Mouse (Mus musculus): ENCODE data around the gene Pgpep1. TPM values are rescaled to one million over a fixed set of nuclear protein-coding genes. Genes with fewer than 3 reads are reported as not detected.

The Pgpep1 gene
- polyA plus RNA-seq, 1 experiment from 2014 or later, result 68.2 TPM

GRCm38 (mm10) chr8:70698310-70699109 is 38.3 kb upstream of the Pgpep1 start, which contains the start of gene Jund:
Gene Jund (plus strand): TSS chr8:70698949.
- peaks cover 64% of the 10 kb centered on the region for H3K4me1 ChIP-seq
- no peaks in the 10 kb centered on the region for H3K9me3 ChIP-seq
- peak within 1 kb of the TSS; percentile 100 for H3K9ac ChIP-seq
- peaks cover 15% of the 10 kb centered on the region; the same call in 1 of the 2 replicates for H3K36me3 ChIP-seq
- WGBS, result under 1% methylated on average over 69 of the region's 69 CpGs
- peak within 1 kb of the TSS; percentile 97 for H3K4me3 ChIP-seq
- ATAC-seq (ENCODE audit: low FRiP score, low read depth), result peak; percentile 91
- peak within 1 kb of the TSS; percentile 75 for H3K4me2 ChIP-seq (replicated peaks)
- H3K27ac ChIP-seq, result peak within 1 kb of the TSS; percentile 98
- H3K27me3 ChIP-seq, result no peaks in the 10 kb centered on the region

DNA sequence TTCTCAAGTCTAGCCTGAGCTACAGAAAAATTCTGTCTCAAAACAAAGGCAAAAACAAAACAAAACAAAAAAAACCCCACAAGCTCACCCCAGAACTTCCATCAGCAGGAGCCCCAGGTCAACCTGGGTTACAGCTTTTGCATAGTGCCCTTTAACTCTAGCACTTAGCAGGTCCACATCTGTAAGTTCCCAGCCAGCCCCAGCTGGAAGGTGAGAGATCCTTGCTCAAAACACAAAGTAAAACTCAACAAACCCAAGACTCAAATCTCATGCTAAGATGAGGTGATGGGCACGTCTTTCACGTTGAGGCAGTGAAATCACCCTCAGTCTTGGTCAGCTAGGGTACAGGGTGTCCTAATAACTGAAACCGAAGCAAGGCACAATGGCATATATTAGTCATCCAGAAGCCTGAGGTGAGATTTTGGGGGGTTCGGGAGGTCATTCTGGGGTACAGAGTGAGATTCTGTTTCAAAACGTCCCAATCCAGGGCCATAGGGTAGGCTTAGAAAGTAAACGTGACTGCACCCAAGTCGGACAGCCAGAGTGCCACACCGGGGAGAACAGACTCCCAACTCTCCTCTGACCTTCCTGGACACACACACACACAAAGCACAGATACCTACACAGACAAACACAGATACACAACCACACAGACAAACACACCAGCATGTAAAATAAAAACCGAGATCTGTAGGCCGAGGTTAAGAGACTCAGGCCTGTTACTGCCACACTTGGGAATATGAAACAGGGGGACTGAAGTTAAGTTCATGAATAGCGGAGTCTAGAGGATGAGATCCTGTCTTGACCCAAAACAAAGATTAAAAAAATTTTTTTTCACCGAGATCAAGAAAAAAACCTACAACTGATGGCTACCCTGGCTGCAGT is 37.4 kb upstream of the Pgpep1 start:
- peaks cover 64% of the 10 kb centered on the region for H3K4me1 ChIP-seq
- ATAC-seq (ENCODE audit: low FRiP score, low read depth), result no peak

DNA sequence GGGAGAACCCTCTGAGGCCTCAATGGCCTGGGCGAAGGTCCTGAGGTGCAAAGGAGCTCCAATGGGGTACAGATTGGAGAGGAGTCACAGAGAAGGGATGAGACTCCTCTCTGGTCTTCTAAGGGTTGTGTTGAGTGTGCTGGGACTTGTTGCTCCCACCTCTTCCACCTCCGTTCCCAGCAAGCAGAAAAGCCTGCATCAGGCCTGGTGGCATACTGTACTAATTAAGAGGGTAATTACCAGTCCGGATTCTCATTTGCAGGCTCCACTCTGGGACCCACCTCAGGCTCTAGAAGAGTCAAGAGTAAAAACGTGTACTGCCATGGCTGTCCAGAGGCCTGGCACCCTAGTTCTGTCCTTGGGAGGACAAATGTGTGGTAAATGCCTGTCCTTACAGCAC is 36.8 kb upstream of the Pgpep1 start:
- peaks cover 64% of the 10 kb centered on the region for H3K4me1 ChIP-seq
- ATAC-seq (ENCODE audit: low FRiP score, low read depth), result no peak
- peak overlapping the region; percentile 26 for H3K4me3 ChIP-seq
- peaks cover 6% of the 10 kb centered on the region; the same call in 1 of the 2 replicates for H3K36me3 ChIP-seq
- H3K9ac ChIP-seq, result peak overlapping the region; percentile 35
- H3K27ac ChIP-seq, result peak overlapping the region; percentile 94
- WGBS, result 11% methylated on average over 4 of the region's 4 CpGs
- no peaks in the 10 kb centered on the region for H3K9me3 ChIP-seq
- H3K27me3 ChIP-seq, result no peaks in the 10 kb centered on the region
- peak overlapping the region; percentile 75 for H3K4me2 ChIP-seq (replicated peaks)

More for the DNA sequence above, 37.4 kb upstream of the Pgpep1 start:
- Histone ChIP-seq H3K9me3 (no peaks in the 10 kb centered on the region), H3K27ac (peak overlapping the region; percentile 94), H3K27me3 (no peaks in the 10 kb centered on the region), H3K4me2 (replicated peaks) (peak overlapping the region; percentile 75), H3K36me3 (peaks cover 6% of the 10 kb centered on the region; the same call in 1 of the 2 replicates), H3K4me3 (peak overlapping the region; percentile 97), H3K9ac (peak overlapping the region; percentile 66; the same call in 1 of the 2 replicates)
- 73% methylated on average over 12 of the region's 12 CpGs for WGBS

GRCm38 (mm10) chr8:70696019-70696885 is 36.1 kb upstream of the Pgpep1 start:
- Histone ChIP-seq H3K4me3 (peak overlapping the region; percentile 26), H3K36me3 (peaks cover 1% of the 10 kb centered on the region; the same call in 1 of the 2 replicates), H3K9ac (peak overlapping the region; percentile 35; the same call in 1 of the 2 replicates), H3K27ac (peak overlapping the region; percentile 94), H3K4me2 (replicated peaks) (peak overlapping the region; percentile 75), H3K27me3 (no peaks in the 10 kb centered on the region), H3K4me1 (peaks cover 63% of the 10 kb centered on the region), H3K9me3 (no peaks in the 10 kb centered on the region)
- WGBS, result 6% methylated on average over 30 of the region's 31 CpGs
- ATAC-seq (ENCODE audit: low FRiP score, low read depth), result no peak; the same call in 1 of the 2 replicates

DNA sequence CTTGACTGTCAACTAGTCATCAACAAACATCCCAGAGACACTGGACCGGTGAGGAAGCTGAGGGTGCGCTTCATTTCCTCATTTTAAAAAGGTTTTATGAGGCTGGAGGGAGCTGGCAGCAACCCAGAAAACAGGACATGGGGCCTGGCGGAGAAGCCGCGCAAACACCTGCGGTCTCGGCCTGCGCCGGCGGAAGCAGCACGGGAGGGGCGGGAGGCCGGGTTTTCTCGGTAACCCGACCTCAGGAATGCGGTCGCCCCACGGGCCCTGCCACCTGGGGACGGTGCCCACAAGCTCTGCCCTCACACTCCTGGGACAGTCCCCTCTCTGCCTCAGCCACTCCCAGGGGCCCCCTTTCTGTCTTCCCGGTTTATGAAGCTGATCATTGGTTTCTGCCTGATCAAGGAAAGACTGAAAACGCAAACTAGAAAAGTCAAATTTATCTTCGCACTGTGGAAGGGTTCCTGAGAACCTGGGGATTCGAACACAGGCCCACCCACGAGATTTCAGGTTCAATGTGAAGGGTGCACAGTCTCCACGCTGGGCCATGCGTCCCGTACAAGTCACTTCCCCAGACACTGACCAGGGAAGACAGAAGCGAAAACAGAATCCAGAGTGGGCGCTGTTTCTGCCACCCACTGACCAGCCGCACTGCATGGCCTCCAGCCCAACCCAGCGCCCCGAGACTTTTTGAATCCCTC is 35.3 kb upstream of the Pgpep1 start:
- Histone ChIP-seq H3K27ac (peak overlapping the region; percentile 94), H3K4me1 (peaks cover 62% of the 10 kb centered on the region), H3K4me2 (replicated peaks) (peak overlapping the region; percentile 75), H3K4me3 (no peak overlapping the region), H3K36me3 (no peaks in the 10 kb centered on the region), H3K9me3 (no peaks in the 10 kb centered on the region), H3K27me3 (no peaks in the 10 kb centered on the region), H3K9ac (peak overlapping the region; percentile 25)
- ATAC-seq (ENCODE audit: low FRiP score, low read depth), result no peak
- 20% methylated on average over 32 of the region's 32 CpGs for WGBS

GRCm38 (mm10) chr8:70693636-70694035 is 33.4 kb upstream of the Pgpep1 start:
- H3K4me1 ChIP-seq, result peaks cover 70% of the 10 kb centered on the region
- WGBS, result 70% methylated on average over 5 of the region's 5 CpGs
- no peaks in the 10 kb centered on the region for H3K9me3 ChIP-seq
- H3K9ac ChIP-seq, result no peak overlapping the region
- H3K27ac ChIP-seq, result no peak overlapping the region
- no peak for ATAC-seq (ENCODE audit: low FRiP score, low read depth)
- no peaks in the 10 kb centered on the region for H3K36me3 ChIP-seq
- no peak overlapping the region for H3K4me3 ChIP-seq
- no peaks in the 10 kb centered on the region for H3K27me3 ChIP-seq
- H3K4me2 ChIP-seq (replicated peaks), result no peak overlapping the region

- Histone ChIP-seq H3K4me2 (replicated peaks) (peak overlapping the region; percentile 64), H3K4me1 (peaks cover 55% of the 10 kb centered on the region), H3K9ac (peak overlapping the region; percentile 72), H3K9me3 (no peaks in the 10 kb centered on the region), H3K36me3 (no peaks in the 10 kb centered on the region), H3K4me3 (peak overlapping the region; percentile 36), H3K27me3 (no peaks in the 10 kb centered on the region), H3K27ac (peak overlapping the region; percentile 86)
- WGBS, result 4% methylated on average over 20 of the region's 20 CpGs
- ATAC-seq (ENCODE audit: low FRiP score, low read depth), result peak; percentile 60
Observed at GRCm38 (mm10) chr8:70691727-70692231, 31.6 kb upstream of the Pgpep1 start.

DNA sequence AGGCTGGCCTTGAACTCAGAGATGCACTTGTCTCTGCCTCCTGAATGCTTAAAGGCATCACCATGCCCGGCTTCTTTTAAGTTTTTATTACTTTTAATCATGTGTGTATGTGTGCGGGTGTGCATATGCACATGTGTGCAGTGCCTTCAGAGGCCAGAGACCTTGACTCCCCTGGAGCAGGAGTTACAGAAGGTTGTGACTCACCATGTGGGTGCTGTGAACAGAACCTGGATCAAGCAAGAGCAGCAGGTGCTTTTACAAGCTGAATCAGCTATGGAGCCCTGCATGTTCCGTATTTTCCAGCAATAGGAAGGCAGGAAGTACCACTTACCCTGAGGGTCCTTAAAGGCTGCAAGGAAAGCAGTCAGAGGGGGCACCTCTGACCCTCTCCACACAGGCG is 31.0 kb upstream of the Pgpep1 start:
- Histone ChIP-seq H3K4me3 (peak overlapping the region; percentile 36), H3K9ac (peak overlapping the region; percentile 72), H3K27me3 (no peaks in the 10 kb centered on the region), H3K4me2 (replicated peaks) (peak overlapping the region; percentile 64), H3K27ac (peak overlapping the region; percentile 86), H3K9me3 (no peaks in the 10 kb centered on the region), H3K4me1 (peaks cover 50% of the 10 kb centered on the region), H3K36me3 (no peaks in the 10 kb centered on the region)
- ATAC-seq (ENCODE audit: low FRiP score, low read depth), result peak; percentile 10
- WGBS, result 46% methylated on average over 4 of the region's 4 CpGs

DNA sequence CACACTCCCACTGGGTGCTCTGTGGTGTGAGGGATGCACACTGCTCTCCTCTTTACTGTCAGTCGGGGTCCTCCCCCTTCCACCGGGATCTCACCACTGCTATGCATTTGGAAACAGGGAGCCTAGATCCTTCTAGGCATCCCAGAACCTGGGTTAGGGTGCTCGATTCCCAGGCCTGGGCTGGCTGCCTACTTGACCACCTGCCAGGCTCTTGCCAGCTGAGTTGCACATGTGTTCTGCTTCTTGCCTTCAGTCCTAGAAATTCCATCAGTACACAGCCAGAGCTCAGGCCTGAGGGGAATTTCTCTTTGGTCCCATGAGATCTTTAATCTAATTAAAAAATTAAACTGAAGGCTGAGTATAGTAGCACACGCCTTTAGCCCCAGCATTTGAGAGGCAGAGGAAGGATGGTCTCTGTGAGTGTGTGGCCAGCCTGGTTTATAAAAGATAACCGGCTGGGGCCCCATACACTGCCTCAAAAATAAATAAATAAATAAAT is 29.8 kb upstream of the Pgpep1 start:
- Histone ChIP-seq H3K27ac (0 out of 2 replicates have a peak overlapping the region, but pooled peaks have one; percentile 15), H3K4me2 (replicated peaks) (no peak overlapping the region; the same call in 1 of the 2 replicates), H3K9ac (no peak overlapping the region), H3K4me1 (peaks cover 37% of the 10 kb centered on the region), H3K4me3 (no peak overlapping the region), H3K36me3 (no peaks in the 10 kb centered on the region), H3K27me3 (no peaks in the 10 kb centered on the region), H3K9me3 (no peaks in the 10 kb centered on the region)
- no peak for ATAC-seq (ENCODE audit: low FRiP score, low read depth)
- WGBS, result 70% methylated on average over 5 of the region's 5 CpGs

- no peak overlapping the region for H3K4me2 ChIP-seq (replicated peaks)
- WGBS, result 95% methylated on average over 3 of the region's 3 CpGs
- ATAC-seq (ENCODE audit: low FRiP score, low read depth), result no peak
- H3K9me3 ChIP-seq, result no peaks in the 10 kb centered on the region
- peaks cover 26% of the 10 kb centered on the region for H3K4me1 ChIP-seq
- H3K27ac ChIP-seq, result no peak overlapping the region
- no peak overlapping the region for H3K9ac ChIP-seq
- H3K27me3 ChIP-seq, result no peaks in the 10 kb centered on the region
- H3K4me3 ChIP-seq, result no peak overlapping the region
- H3K36me3 ChIP-seq, result no peaks in the 10 kb centered on the region
Observed at GRCm38 (mm10) chr8:70688136-70688535, 27.9 kb upstream of the Pgpep1 start.
